Mouse (Mus musculus): ENCODE results near the gene Gm17545.

Gene Gm17545

GRCm38 (mm10) chr9:22445123-22445522, 9.0 kb upstream of the Gm17545 start:
- DNase-seq (ENCODE audit: low spot score in 2 of 2): no peak

DNA sequence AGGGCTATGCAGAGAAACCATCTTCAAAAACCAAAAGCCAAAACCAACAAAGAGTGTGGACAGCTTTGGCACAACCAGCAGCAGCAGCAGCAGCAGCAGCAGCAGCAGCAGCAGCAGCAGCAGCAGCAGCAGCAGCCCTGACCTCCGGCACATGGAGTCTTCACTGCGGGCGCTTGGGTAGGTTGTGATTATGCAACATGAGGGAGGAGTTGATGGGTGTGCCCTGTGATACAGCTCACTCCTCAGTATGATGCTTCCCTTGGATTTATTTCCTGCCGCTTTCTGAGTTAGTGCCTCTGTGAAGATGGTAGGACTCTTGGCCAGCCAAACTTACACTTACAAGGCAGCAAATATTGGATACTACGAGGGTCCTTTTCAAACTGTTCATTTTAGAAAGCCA, 6.9 kb upstream of the Gm17545 start:
- no peak for DNase-seq (ENCODE audit: low spot score in 2 of 2)

GRCm38 (mm10) chr9:22448420-22448819, 5.7 kb upstream of the Gm17545 start:
- no peak for DNase-seq (ENCODE audit: low spot score in 2 of 2)

GRCm38 (mm10) chr9:22449209-22449608, 4.9 kb upstream of the Gm17545 start:
- no peak for DNase-seq (ENCODE audit: low spot score in 2 of 2)

DNA sequence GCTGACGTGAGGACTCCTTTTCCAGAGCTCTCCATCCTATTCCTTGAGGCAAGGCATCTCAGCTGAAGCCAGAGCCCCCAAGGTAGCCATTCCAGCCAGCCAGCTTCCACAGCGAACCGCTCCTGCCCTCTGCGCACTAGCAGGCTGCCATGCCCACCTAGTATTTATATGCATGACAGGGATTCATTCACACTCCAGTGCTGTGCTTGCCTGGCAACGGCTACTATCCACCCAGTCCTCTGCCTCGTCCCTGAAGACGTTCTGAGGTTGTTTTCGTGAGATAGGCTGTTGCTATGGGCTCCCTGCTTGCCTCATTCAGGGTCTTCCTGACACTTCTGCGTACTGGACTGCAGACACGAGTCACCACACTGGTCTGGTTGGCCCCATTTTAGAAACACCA, 1.4 kb upstream of the Gm17545 start:
- no peak for DNase-seq (ENCODE audit: low spot score in 2 of 2)

GRCm38 (mm10) chr9:22453501-22453924, 577 bp upstream of the Gm17545 start:
- no peak for DNase-seq (ENCODE audit: low spot score in 2 of 2)

DNA sequence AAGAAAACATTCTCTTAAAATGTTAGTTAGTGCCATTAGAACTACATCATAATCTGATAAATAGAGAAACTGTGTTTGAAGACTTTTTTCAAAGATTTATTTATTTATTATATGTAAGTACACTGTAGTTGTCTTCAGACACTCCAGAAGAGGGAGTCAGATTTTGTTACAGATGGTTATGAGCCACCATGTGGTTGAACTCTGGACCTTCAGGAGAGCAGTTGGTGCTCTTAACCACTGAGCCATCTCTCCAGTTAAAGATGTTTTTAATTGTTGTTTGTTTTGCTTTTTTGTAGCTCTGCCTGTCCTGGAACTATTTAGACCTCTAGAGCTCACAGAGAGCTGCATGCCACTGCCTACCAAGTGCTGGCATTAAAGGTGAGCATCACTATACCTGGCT, 951 bp downstream of the Gm17545 start:
- DNase-seq (ENCODE audit: low spot score in 2 of 2): no peak

DNA sequence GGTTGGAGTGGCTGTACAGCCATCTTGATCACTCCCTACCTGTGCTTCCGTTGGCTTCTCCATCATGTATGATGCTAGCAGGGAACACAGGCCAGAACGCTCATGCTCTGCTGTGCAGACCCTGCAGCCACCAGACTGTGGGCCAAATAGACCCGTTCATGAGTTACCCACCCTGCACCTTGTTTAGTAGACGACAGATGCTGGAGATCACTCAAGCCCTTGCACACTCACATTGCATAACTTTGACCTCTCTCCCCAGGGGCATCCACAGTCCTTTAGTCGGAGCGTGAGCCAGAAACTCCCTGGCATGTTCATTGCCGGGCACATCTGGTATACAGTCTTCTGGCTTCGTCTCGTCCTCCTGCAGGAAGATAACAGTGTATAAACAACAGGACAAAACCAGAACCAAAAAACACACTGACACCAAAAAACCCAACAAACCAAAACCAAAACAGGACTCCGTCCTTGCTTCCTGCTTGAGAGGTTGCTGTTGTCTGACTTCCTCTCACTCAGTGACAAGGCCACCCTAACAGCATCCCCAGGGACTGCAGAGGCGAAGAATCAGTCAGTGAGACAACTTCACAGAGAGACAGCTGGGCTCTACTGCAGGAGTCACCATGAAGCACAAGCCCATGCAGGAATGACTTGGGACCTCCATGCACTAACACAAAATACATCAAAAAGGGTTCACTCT, 3.2 kb downstream of the Gm17545 start:
- DNase-seq (ENCODE audit: low spot score in 2 of 2): no peak

DNA sequence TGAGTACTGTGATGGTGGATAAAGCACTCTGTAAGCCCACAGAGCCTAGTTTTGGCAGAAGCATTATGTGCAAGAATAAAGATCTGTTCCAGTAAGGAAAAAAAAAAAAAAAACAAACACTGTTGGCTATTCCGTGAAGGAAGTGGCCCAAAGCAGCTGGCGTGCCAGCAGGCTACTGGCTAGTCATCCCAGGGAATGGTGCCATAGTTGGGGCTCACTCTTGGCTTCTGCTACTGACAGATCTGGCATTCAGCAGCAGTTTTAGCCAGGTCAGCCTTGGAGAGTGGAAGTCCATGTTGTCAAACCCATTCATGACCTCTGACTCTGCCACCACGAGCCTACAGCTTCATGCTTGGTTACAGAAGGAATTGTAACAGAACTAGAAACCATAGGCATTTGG, 7.9 kb downstream of the Gm17545 start:
- peak in 1 of 2 experiments; percentile 66 for DNase-seq (ENCODE audit: low spot score in 2 of 2)

DNA sequence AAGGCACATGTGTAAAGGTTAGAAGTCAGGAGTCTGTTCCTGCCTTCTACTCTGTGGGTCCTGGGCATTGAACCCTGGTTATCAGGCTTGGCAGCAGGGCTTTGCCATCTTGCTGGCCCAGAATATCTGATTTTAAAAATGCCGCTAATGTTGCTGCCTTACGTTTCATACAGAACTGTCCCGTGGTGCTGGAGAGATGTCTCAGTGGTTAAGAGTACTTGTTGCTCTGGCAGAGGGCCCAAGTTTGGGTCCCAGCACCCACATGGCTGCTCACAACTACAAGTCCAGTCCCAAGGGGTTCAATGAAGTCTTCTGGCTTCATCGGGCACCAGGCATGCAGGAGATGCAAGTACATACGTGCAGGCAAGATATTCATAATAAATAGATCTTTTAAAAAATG, 12.1 kb downstream of the Gm17545 start:
- no peak for DNase-seq (ENCODE audit: low spot score in 2 of 2)

DNA sequence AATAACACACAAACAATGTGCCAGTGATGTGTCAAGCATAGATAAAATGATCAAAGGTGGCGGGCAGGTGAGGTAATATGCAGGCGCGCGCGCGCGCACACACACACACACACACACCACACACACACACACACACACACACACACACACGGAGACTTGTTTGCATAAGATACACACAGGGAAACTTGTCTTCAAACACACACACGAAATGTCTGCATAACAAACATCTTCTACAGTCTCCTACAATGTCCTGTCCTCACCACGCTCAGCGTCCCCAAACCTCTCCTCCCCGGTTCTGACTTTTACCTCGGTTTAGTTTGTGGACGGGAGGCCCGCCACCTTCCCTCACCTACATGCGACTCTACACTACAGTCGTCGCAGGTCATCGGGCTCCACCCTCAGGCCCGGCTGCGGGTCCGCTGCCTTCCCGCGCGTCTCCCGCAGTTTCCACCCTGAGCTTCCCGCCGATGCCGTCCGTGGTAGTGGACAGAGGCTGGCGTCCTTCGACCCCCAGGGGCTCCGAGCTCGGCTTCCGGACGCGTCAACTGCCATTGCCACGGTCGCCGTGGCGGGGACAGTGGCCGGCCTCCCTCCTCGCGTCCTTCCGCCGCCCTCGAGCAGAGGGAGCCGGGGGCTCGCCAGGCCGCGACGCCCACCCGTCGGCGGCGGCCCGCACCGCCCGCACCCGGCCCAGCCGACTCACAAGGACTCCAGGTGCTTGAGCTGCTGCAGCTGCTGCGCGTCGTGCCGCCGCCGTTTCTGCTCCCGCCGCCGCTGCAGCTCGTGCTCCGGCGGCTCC, 13.5 kb downstream of the Gm17545 start:
- peak in 1 of 2 experiments; percentile 44 for DNase-seq (ENCODE audit: low spot score in 2 of 2)

DNA sequence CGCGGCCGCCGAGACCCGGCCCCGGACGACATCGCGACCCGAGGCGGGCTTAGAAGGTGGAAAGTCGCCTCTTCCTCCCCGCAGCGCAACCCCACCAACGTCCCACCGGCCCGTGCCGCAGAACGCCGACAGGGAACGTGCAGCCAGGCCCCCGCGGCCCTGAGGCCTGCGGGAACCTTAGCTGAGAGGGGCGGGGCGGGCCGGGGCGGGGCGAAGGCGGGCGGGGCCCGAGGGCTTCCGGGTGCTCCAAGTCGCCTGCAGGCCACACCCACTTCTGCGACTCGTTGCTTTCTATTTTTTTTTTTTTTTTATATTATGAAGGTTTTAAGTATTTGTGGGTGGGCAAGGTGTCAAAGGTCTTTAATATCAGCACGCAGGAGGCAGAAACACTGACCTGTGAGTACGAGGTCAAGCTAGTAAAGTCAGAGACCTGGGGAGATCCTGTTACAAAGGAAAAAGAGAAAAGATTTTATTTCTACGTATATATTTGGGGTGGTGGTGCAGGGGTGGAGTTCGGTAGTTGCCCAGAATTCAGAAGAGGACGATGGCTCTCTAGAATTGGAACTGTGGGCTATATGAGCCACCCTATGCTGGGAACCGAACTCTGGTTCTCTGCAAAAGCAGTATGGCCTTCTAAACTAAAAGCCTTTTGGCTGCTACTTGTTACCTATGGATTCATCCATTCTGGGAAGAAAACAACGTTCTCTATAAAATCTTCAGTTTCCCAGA, 14.2 kb downstream of the Gm17545 start:
- no peak for DNase-seq (ENCODE audit: low spot score in 2 of 2)

- no peak for DNase-seq (ENCODE audit: low spot score in 2 of 2)
Measured at GRCm38 (mm10) chr9:22468899-22469259, 14.8 kb downstream of the Gm17545 start.

GRCm38 (mm10) chr9:22469643-22470042, 15.6 kb downstream of the Gm17545 start, which contains the start of gene Rp9:
TSS of gene Rp9 (minus strand) at chr9:22469743.
- DNase-seq (ENCODE audit: low spot score in 2 of 2): no peak

DNA sequence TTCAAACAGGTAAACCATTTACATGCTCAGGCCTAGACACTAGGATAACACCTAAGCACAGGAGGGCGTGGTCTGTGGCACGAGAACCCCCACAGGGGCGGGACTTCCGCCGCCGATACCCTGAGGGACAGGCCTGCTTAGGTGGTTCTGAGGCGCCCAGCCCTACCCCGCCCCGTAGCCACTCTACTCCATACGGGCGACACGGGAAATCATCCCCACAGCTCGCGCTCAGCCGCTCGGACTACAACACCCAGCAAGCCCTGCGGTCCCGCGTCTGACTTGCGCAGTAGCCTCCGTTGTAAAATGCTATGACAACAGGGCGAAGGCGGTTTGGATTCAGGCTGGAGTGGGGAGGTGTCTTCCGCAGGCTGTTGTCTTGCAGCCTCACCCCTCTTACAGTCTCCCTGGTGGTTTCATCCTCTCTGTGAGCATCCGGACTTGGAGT, 21.4 kb downstream of the Gm17545 start, which contains the start of gene Bbs9:
Gene Bbs9, plus strand, starts transcription at position 292 of the 445 bp plus-strand sequence.
- peak; percentile 79 to 85 for DNase-seq (ENCODE audit: low spot score in 2 of 2)

DNA sequence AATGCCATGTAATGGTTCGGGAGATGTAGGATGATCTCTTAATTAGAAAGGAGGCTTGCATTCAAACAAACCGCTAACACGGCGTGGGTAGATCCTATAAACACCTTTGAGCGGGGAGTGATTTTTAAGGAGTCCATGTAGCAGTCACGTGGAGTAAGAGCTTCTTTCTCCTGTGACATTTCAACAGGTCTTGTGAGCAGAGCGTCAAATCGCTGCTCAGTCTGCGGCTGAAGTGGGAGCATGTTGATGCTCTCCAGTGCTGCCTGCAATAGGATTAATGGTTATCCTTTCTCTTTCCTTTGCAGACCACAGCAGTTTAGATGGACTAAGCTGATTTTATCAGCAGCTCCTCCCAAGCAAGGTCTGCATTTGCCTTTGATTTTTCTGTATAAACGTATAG, 22.2 kb downstream of the Gm17545 start:
- DNase-seq (ENCODE audit: low spot score in 2 of 2): no peak

DNA sequence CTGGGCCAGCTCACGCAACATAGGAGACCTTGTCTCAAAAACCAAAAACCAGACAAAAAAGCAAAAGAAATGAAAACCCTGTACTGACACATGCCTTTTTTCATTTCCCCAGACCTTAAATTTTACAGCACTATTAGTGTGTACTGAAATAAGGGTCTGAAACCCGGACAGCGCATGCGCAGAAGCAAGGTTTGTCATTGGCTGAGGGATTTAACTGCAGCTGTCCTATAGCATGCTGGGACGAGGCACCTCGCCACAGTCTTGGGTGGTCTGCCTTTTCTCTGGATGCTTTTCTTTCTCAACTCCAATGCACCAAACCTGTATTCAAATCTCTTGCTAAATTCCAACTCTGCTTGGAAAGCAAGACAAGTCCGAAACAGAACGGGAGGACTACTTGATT, 24.9 kb downstream of the Gm17545 start:
- no peak for DNase-seq (ENCODE audit: low spot score in 2 of 2)

GRCm38 (mm10) chr9:22483866-22484561, 29.9 kb downstream of the Gm17545 start:
- DNase-seq (ENCODE audit: low spot score in 2 of 2): no peak

DNA sequence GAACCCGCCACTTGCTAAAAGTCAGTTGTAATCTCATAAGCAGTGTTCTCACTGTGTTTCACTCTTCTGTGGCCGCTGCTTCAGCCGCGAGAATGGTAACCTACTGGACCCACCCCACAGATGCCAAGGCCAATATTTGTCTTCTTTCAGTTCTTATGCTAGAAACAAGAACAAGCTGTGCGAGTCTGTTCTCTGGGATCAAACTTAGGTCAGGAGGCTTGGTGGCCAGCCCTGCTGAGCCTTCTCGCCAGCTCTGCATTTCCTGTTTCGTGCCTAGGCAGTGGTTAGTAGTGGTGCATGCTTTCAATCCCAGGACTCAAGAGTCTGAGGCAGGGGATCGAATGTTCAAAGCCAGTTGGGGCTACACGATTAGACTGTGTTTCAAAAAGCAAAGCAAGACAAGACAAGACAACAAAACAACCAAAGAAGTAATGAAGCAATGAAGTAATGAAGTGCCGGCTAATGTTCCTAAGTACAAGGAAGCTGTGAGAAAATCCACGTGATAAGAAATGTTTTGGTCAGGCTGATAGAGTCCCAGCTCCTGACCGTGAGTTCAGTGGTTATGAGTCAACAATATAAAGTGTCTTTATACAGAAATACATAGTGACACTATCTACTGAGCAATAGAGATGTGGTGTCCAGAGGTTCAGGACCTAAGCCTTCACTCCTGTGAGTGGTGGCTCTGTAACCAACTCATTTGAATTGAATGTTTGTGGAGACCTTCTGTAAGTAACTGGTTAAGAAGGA, 30.6 kb downstream of the Gm17545 start:
- no peak for DNase-seq (ENCODE audit: low spot score in 2 of 2)

DNA sequence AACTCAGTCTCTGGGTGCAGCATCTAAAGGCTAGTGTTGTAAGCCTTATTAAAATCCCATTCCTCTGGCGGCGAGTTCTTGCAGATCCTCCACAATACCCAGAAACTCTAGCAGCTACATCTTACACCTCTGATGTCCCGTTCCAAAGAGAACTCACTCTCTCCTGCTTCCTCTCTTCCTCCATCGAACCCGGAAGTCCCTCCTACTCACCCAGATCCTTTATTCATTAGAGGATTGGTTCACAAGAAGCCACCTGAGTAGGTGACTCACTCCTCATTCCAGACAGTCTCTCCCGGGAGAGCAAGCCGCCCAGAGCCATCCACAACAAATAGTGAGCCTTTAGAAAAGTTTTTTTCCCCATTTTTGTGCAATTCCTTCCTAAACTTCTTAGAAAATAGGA, 32.1 kb downstream of the Gm17545 start:
- DNase-seq (ENCODE audit: low spot score in 2 of 2): no peak

DNA sequence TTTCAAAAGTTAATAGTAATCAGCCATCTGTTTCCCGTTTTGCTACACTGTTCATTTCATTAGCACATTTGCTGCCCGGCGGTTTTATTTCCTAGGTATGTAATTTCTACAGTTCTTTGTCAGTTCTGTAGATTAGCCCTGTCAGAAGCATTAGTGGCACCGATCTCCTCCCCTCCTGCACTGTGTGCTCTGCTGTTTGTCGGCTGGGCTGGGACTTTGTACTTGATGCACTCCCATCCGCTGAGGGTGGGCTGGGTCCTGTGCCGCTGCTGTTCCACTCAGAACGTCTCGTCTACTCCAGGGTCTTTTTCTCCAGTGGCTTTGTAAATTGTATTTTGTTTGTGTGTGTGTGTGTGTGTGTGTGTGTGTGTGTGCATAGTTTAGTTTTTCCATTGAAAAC, 34.9 kb downstream of the Gm17545 start:
- no peak for DNase-seq (ENCODE audit: low spot score in 2 of 2)

Measured in cerebellum, postnatal 4 days (tissue).